Mouse (Mus musculus): ENCODE data around the gene Otogl.

Otogl gene

DNA sequence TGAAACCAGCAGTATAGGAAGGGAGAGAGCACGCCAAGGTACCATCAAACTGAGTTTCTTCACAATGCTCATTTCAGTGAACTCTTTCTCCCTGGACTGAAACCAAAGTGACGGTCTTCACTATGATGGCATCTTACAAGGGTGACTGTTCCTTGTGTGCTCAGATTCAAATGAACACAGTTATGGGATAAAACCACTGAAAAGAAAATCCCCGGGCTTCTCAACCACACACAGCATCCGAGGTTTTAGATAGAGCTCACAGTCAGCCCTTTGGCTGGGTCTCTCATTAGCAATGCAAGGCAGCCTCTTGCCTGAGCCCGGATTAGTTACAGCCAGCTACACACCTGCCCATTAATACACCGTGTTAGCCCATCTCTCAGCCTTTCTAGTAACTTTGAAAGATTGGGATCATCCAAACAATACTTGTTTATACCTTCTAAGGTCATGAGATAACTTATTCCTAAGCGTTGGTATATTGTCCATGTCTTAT lies at the start of gene Otogl:
TSS of gene Otogl (minus strand) at position 51 of the 490 bp plus-strand sequence.
- DNase-seq: no peak

DNA sequence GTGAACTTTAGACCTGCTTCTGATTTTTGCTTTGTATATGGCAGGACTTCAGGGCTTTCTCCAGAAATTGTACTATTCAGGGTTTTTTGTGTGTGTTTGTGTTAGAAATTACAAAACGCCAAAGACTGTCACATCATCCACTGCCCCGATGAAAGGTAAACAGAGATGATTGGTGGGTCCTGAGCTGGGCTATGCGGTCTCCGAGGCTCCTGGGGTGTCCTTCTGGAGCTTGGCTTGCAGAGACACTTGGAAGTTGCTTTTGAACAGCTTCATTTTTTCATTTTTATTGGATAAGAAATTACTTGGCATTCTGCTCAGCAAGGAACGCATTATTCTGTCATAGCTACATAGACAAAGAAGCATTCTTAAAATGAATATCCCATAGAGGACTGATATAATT lies 44.7 kb upstream of the Otogl start:
- DNase-seq: no peak

DNA sequence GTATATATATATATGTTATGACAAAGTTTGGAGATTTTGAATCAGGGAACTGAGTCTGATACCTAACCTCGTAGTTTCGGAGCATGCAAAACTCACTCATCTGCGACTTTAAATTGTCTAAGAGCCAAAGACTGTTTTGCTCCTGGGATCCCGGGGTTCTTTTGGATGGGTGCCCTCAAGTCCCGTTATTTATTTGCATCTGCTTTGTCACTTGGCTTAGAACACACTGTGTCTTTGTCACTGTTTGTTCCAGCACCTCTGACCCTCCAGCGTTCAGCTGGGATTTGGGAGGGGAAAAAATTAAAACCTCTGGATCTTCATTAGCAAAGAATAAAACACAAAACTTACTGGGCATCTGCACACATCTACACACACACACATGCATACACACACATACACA lies 42.5 kb upstream of the Otogl start:
- peak; percentile 53 to 66 for DNase-seq

- DNase-seq: no peak
Observed at GRCm38 (mm10) chr10:107951596-107951995, 39.7 kb upstream of the Otogl start.

DNA sequence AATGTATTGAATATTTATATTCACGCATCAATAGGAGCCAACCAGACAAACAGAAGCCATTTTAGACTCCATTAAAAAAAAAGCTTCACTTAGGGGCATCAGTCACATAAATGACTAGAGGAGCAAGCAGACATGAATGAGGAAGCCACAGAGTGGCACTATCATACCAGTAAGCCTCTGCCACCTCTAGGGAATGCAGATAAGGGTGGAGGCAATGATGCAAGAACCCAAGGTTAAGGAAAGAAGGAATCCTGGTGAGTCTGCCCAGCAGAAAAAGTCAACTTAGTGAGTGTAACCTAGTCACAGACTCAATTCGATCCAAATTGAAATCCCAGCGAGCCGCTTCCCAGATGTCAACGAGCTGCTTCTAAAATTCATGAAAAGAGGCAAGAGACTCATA lies 38.0 kb upstream of the Otogl start:
- no peak for DNase-seq

- no peak for DNase-seq
Observed at GRCm38 (mm10) chr10:107948647-107949046, 36.7 kb upstream of the Otogl start.

GRCm38 (mm10) chr10:107948038-107948437 lies 36.1 kb upstream of the Otogl start:
- DNase-seq: no peak

- DNase-seq: no peak
Observed at GRCm38 (mm10) chr10:107946348-107946747, 34.4 kb upstream of the Otogl start.

- DNase-seq: no peak
Observed at GRCm38 (mm10) chr10:107943859-107944258, 31.9 kb upstream of the Otogl start.

DNA sequence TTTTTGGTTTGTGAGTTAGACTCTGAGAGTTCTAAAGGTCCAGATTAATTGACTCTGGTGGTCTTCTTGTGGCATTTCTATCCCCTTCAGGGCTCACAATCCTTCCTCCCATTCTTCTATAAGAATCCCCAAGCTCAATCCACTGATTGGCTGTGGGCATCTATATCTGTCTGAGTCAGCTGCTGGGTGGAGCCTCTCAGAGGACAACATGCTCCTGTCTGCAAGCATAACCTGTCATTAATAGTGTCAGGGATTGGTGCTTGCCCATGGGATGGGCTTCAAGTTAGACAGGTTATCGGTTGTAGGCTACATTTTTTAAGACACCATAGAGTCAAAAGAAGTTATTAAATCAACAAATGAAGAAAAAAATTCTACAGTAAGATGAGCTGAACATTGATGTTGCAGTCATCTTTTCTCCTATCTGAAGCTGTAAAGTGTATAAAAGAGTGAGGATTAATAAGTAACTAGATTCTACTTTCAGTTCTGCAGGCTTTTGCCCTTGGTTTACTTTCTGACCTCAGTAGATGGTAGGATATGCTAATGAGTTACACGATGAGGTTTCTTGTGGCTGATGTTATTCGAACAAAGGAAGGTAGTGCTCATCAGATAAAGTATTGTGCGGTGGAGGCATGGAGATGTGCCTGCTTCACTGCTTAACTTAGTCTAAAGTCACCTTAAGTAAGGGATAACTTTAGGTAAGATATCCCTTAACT lies 29.4 kb upstream of the Otogl start:
- peak; percentile 6 to 34 for DNase-seq

DNA sequence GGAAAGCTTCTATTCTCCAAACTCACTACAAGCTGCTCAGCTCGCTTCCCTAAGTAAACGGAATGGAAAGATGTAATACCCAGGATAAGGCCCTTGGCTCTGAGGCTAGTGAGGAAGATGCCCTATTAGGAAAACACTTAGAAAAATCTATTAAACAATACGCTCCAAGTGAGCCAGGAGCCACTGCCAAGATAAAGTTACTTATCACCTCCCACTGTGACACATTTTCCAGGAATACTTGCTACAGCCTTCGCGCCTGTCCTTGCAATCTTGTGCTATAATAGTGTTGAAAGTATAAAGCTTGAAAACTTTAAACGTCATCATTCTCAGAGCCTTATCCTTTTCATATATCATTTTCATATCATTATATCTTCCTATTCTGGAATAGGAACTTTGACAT lies 28.4 kb upstream of the Otogl start:
- DNase-seq: peak; percentile 13 to 24

DNA sequence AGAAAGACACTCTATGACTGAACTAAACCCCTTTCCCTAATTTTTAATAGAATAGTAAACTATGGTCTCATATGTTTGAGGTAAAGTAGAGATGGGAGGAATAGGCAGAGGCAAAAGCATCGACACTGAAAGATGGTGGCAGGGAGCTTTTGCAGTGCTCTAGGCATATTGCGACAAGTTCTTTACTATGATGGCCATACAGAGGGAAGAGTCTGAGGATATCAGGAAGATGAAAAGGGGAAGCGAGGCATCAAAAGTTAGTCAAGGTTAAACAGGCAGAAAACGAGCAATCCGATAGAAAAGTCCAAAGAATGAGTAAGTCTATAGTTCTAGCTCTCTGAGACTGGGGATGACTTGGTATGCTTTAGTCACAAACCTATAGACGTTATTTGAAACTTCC lies 27.9 kb upstream of the Otogl start:
- no peak for DNase-seq

GRCm38 (mm10) chr10:107934055-107934454 lies 22.1 kb upstream of the Otogl start:
- no peak for DNase-seq

- DNase-seq: no peak
Observed at GRCm38 (mm10) chr10:107933527-107933926, 21.6 kb upstream of the Otogl start.

- peak; percentile 73 to 82 for DNase-seq
Observed at GRCm38 (mm10) chr10:107931833-107932828, 20.2 kb upstream of the Otogl start.

DNA sequence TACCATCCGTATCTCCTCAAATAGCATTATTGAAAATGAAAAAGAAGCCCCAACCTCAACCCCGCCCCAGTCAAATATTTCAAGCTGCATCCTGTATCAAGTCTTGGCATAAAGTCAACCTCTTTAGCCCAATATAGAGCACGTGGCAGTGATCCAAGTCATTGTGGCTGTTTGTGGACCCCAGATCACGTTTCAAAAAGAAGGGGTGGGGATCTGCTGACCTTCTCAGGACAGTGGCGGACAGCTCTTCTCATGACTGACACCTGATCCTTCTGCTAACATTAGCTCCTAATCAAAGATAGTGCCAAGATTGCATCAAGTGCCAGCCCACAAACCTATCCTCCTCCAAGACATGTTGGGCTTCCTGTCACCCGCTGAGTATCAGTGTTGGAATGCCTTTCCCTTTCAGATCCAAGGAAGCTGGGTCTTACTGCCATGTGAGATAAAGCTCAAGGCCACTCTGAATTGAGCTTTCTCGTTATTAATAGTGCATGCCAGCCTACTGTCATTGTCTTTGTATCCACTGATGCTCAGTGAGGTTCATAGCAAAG lies 18.6 kb upstream of the Otogl start:
- DNase-seq: peak; percentile 47 to 58

DNA sequence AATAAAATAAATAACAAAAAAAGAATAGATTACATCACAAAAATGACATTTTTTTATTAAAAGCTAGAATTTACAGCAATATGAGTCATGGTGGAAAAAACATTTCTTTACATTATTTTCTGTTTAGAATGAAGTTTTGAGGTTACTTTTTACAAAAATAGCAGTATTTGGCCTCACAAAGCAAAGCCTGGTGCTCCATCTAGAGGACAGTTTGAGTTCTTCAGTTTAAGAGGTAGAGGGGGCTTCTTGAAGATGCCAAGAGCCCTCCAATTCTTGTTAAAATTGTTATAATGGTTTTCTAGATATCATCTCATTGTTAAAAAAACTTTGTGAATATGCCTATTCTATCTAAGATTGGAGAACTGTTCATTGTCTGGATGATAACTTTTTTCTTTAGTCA lies 13.4 kb upstream of the Otogl start:
- no peak for DNase-seq

DNA sequence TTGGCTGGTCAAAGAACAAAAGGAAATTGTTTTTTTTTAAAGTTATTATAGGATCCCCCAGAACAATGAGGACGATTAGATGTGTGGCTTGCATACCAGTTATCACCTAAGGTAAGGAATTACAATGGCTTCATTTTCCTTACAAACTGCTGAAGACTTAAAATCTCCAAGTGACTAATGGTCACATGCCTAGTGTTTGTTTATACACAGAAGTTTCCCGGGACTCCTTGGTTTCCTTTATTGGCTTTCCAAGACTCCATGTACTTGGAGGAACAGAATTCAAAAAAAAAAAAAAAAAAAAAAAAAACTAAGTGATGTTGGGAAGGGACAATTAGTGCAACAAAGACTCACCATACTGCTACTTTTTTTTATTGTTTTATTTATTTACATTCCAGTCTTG lies 11.9 kb upstream of the Otogl start:
- DNase-seq: no peak

- peak in 1 of 2 experiments; percentile 50 for DNase-seq
Observed at GRCm38 (mm10) chr10:107922750-107923149, 10.8 kb upstream of the Otogl start.

GRCm38 (mm10) chr10:107921549-107921948 lies 9.6 kb upstream of the Otogl start:
- peak in 1 of 2 experiments; percentile 20 for DNase-seq

GRCm38 (mm10) chr10:107921134-107921533 lies 9.2 kb upstream of the Otogl start:
- DNase-seq: no peak

GRCm38 (mm10) chr10:107913013-107913412 lies 1.1 kb upstream of the Otogl start:
- DNase-seq: no peak

- DNase-seq: no peak
Observed at GRCm38 (mm10) chr10:107906453-107906852, 5.5 kb downstream of the Otogl start.
